Comparison of ENCODE assay signal across 8 mouse cellular contexts in genomic region chr3:157534786-157535415, GRCm38 (mm10). TPM values are rescaled to one million over a fixed set of nuclear protein-coding genes. Genes with fewer than 3 reads are reported as not detected.
DNase-seq lines count a peak whose midpoint lies in the region; ATAC-seq and TF ChIP-seq lines count a peak whose summit lies in the region.

No protein-coding gene starts in this region.

- no peak for TF ChIP-seq POLR2A in lung, adult 2 months (IDR thresholded peaks at IDR 0.05; ENCODE audit: borderline replicate concordance, extremely low read depth, low read depth, low read length)

- H3K9me3 ChIP-seq in liver, embryonic 12.5 days (replicated peaks): peaks cover 6% of the 10 kb centered on the region; the same call in 1 of the 2 replicates

- peak overlapping the region; percentile 81 for H3K4me3 ChIP-seq in lung, adult 2 months (replicated peaks; ENCODE audit: extremely low read depth, low read depth, low read length)
- H3K4me3 ChIP-seq in liver, embryonic 12.5 days: peak overlapping the region; percentile 87

- peak; percentile 57 for ATAC-seq in granulocyte monocyte progenitor cell, adult 5-6 weeks (replicated peaks; ENCODE audit: poor library complexity, severe bottlenecking)
- ATAC-seq in liver, embryonic 12.5 days: peak; percentile 79
- peak; percentile 20; the same call in 1 of the 2 replicates for ATAC-seq in neutrophil, adult 5-6 weeks (ENCODE audit: extremely low read depth, insufficient number of reproducible peaks, low FRiP score, poor library complexity, severe bottlenecking)

- DNase-seq in lung, adult 2 months: no peak
- DNase-seq in lung, postnatal 36 days: no peak
- peak; percentile 51 for DNase-seq in brain, adult 2 months (ENCODE audit: low read depth, low spot score)
- no peak for DNase-seq in right cerebral cortex, postnatal 36 days (ENCODE audit: low spot score in 2 of 2)
- no peak for DNase-seq in left cerebral cortex, postnatal 25 days (ENCODE audit: low spot score in 2 of 2)

- peak overlapping the region; percentile 72 for H3K4me2 ChIP-seq in liver, embryonic 12.5 days

- intact Hi-C loops in left cerebral cortex, postnatal 25 days (cut with DNase I): loop anchor here (5.0 kb wide), 1 partner anchor 973 kb away; the partner anchor contains the start of gene Negr1

- H3K27me3 ChIP-seq in liver, embryonic 12.5 days (replicated peaks): peaks cover 23% of the 10 kb centered on the region

- H3K9ac ChIP-seq in liver, embryonic 12.5 days: peak overlapping the region; percentile 91

- peaks cover 35% of the 10 kb centered on the region for H3K36me3 ChIP-seq in liver, embryonic 12.5 days

- peak overlapping the region; percentile 94 for H3K27ac ChIP-seq in liver, embryonic 12.5 days

- 2% methylated on average over 15 of the region's 15 CpGs for WGBS in lung, adult 2 months
- WGBS in liver, embryonic 12.5 days (ENCODE audit: insufficient replicate concordance): 1% methylated on average over 15 of the region's 15 CpGs

- H3K4me1 ChIP-seq in lung, adult 2 months (ENCODE audit: control insufficient read depth, insufficient read depth, low read length): peaks cover 2% of the 10 kb centered on the region
- H3K4me1 ChIP-seq in liver, embryonic 12.5 days: peaks cover 16% of the 10 kb centered on the region

- no peak for TF ChIP-seq CTCF in lung, adult 2 months (IDR thresholded peaks at IDR 0.05; ENCODE audit: insufficient read depth, low read length)

RNA-seq across cellular contexts. Expression of gene Zranb2, which starts 0.9 kb away (rescaled TPM):
- 4.0 and 6.8 TPM in 2 replicates for polyA plus RNA-seq in lung, adult 2 months (2012; rRNA removed)
- 69.1 and 85.9 TPM in 2 replicates for total RNA-seq in granulocyte monocyte progenitor cell, adult 5-6 weeks (2014; fragmentation: Nextera tagmentation)
- total RNA-seq in granulocyte monocyte progenitor cell, adult 5-6 weeks (2017): 292 and 298 TPM in 2 replicates
- 73.1 and 74.8 TPM in 2 replicates for polyA plus RNA-seq in liver, embryonic 12.5 days (2016; fragmentation: Nextera tagmentation; extraction: Ambion mirVana)
- total RNA-seq in neutrophil, adult 5-6 weeks (2017): 105 and 125 TPM in 2 replicates
- 100 to 1,000 TPM; 144 to 153 TPM for total RNA-seq in left cerebral cortex, postnatal 25 days (2021)

RNA-seq across cellular contexts. Expression of gene Ptger3, which starts 31.8 kb away (rescaled TPM):
- 5.8 and 6.7 TPM in 2 replicates for polyA plus RNA-seq in lung, adult 2 months (2012; rRNA removed)
- total RNA-seq in granulocyte monocyte progenitor cell, adult 5-6 weeks (2014; fragmentation: Nextera tagmentation): 3.2 and 3.4 TPM in 2 replicates
- total RNA-seq in granulocyte monocyte progenitor cell, adult 5-6 weeks (2017): 3.7 and 6.3 TPM in 2 replicates
- polyA plus RNA-seq in liver, embryonic 12.5 days (2016; fragmentation: Nextera tagmentation; extraction: Ambion mirVana): 9.5 and 9.6 TPM in 2 replicates
- total RNA-seq in neutrophil, adult 5-6 weeks (2017): 0.37 and 0.58 TPM in 2 replicates
- 1 to 10 TPM; 4.5 to 4.6 TPM for total RNA-seq in left cerebral cortex, postnatal 25 days (2021)

Comparison
In these comparisons a context has a peak if more than half of its experiments do, and no peak if none do; other contexts are left out.
1. ATAC-seq: peak in every context shown above with its lines; median percentile 79 in liver, embryonic 12.5 days; 57 in granulocyte monocyte progenitor cell, adult 5-6 weeks; 20 in neutrophil, adult 5-6 weeks.